8 mouse cellular contexts compared by ENCODE assay signal in genomic region chr6:128802999-128803857, GRCm38 (mm10). TPM values are rescaled to one million over a fixed set of nuclear protein-coding genes. Genes with fewer than 3 reads are reported as not detected.
DNase-seq lines count a peak whose midpoint lies in the region; ATAC-seq and TF ChIP-seq lines count a peak whose summit lies in the region.

No protein-coding gene starts in this region.

- TF ChIP-seq CTCF in C2C12 (IDR thresholded peaks at IDR 0.05; ENCODE audit: control insufficient read depth, insufficient read depth, insufficient read length) = peak; percentile 41
- TF ChIP-seq CTCF in brain, embryonic 14.5 days (IDR thresholded peaks at IDR 0.05; ENCODE audit: borderline replicate concordance, extremely low read depth, insufficient read depth, insufficient read length) = peak; percentile 95
- TF ChIP-seq CTCF in liver, adult 2 months (IDR thresholded peaks at IDR 0.05; ENCODE audit: low read depth, low read length) = peak; percentile 94

- TF ChIP-seq POLR2A in brain, embryonic 14.5 days (IDR thresholded peaks at IDR 0.05; ENCODE audit: borderline replicate concordance, extremely low read depth, insufficient read depth, insufficient read length, poor library complexity, severe bottlenecking) = no peak
- TF ChIP-seq POLR2A in liver, adult 2 months (IDR thresholded peaks at IDR 0.05; ENCODE audit: extremely low read depth, insufficient read depth, low read length) = no peak
- no peak for TF ChIP-seq POLR2A in myocyte (IDR thresholded peaks at IDR 0.05; ENCODE audit: insufficient read length, low read depth)

- peak; percentile 90 for ATAC-seq in heart, embryonic 11.5 days (replicated peaks; ENCODE audit: insufficient number of reproducible peaks, low FRiP score, low TSS enrichment)
- ATAC-seq in kidney, embryonic 16.5 days (ENCODE audit: low FRiP score, low TSS enrichment) = peak; percentile 96

- H3K27ac ChIP-seq in heart, embryonic 11.5 days (ENCODE audit: low read depth, low read length) = no peak overlapping the region
- H3K27ac ChIP-seq in kidney, embryonic 16.5 days (ENCODE audit: low read length) = no peak overlapping the region
- no peak overlapping the region for H3K27ac ChIP-seq in liver, adult 2 months (replicated peaks; ENCODE audit: insufficient read depth, low read depth, low read length)

- H3K4me3 ChIP-seq in C2C12 (ENCODE audit: insufficient read depth, poor library complexity, severe bottlenecking) = no peak overlapping the region
- peak overlapping the region; percentile 64 for H3K4me3 ChIP-seq in erythroblast, embryonic 14.5 days (replicated peaks)
- peak overlapping the region; percentile 53 for H3K4me3 ChIP-seq in heart, embryonic 11.5 days (ENCODE audit: low read depth, low read length)
- H3K4me3 ChIP-seq in kidney, embryonic 16.5 days (ENCODE audit: low read length) = peak overlapping the region; percentile 63
- H3K4me3 ChIP-seq in liver, adult 2 months (ENCODE audit: insufficient read depth, low read depth, low read length) = no peak overlapping the region
- peak overlapping the region; percentile 13 for H3K4me3 ChIP-seq in myocyte

- peak; percentile 99 for DNase-seq in brain, embryonic 14.5 days (ENCODE audit: low read depth)
- peak; percentile 97 for DNase-seq in liver, adult 2 months (ENCODE audit: extremely low read depth, low read depth, low spot score)
- peak; percentile 99 for DNase-seq in splenic B cell, adult 2 months (ENCODE audit: low read depth, low spot score)

- H3K79me3 ChIP-seq in C2C12 (ENCODE audit: low read depth) = no peaks in the 10 kb centered on the region

- H3K9ac ChIP-seq in heart, embryonic 11.5 days (ENCODE audit: low read depth, low read length) = no peak overlapping the region
- H3K9ac ChIP-seq in kidney, embryonic 16.5 days (replicated peaks; ENCODE audit: low read length) = peak overlapping the region; percentile 71
- H3K9ac ChIP-seq in liver, adult 2 months (ENCODE audit: low read depth, low read length) = no peak overlapping the region

- 8% methylated on average over 26 of the region's 26 CpGs for WGBS in heart, embryonic 11.5 days (ENCODE audit: insufficient replicate concordance)
- 6% methylated on average over 26 of the region's 26 CpGs for WGBS in kidney, embryonic 16.5 days
- 11% methylated on average over 26 of the region's 26 CpGs for WGBS in liver, adult 2 months

- no peaks in the 10 kb centered on the region for H3K9me3 ChIP-seq in erythroblast, embryonic 14.5 days (ENCODE audit: control insufficient read depth, low read length)
- H3K9me3 ChIP-seq in heart, embryonic 11.5 days (replicated peaks; ENCODE audit: control insufficient read depth, low read length) = no peaks in the 10 kb centered on the region
- H3K9me3 ChIP-seq in kidney, embryonic 16.5 days (ENCODE audit: low read length) = no peaks in the 10 kb centered on the region

- H3K36me3 ChIP-seq in C2C12 (ENCODE audit: control insufficient read depth, insufficient read depth) (no peaks in the 10 kb centered on the region), myocyte (ENCODE audit: control insufficient read depth, insufficient read depth) (no peaks in the 10 kb centered on the region)
- H3K36me3 ChIP-seq in erythroblast, embryonic 14.5 days (ENCODE audit: control insufficient read depth) = no peaks in the 10 kb centered on the region
- no peaks in the 10 kb centered on the region for H3K36me3 ChIP-seq in heart, embryonic 11.5 days (ENCODE audit: control insufficient read depth, insufficient read depth, low read length)
- no peaks in the 10 kb centered on the region for H3K36me3 ChIP-seq in kidney, embryonic 16.5 days (ENCODE audit: insufficient read depth, low read length)
- H3K36me3 ChIP-seq in liver, adult 2 months (ENCODE audit: control insufficient read depth, insufficient read depth, low read length) = no peaks in the 10 kb centered on the region
- H3K36me3 ChIP-seq in splenic B cell, adult 2 months (ENCODE audit: control insufficient read depth, insufficient read depth, low read length, poor library complexity, severe bottlenecking) = no peaks in the 10 kb centered on the region

- no peak overlapping the region for H3ac ChIP-seq in C2C12 (ENCODE audit: control insufficient read depth, insufficient read length, low read depth)
- no peak overlapping the region for H3ac ChIP-seq in myocyte (ENCODE audit: control insufficient read depth, insufficient read length)

- H3K4me2 ChIP-seq in heart, embryonic 11.5 days = peak overlapping the region; percentile 75
- H3K4me2 ChIP-seq in kidney, embryonic 16.5 days (replicated peaks; ENCODE audit: low read depth, low read length) = peak overlapping the region; percentile 72
- H3K4me2 ChIP-seq in myocyte (ENCODE audit: low read depth) = peak overlapping the region; percentile 83

- peaks cover 26% of the 10 kb centered on the region for H3K4me1 ChIP-seq in erythroblast, embryonic 14.5 days (ENCODE audit: control insufficient read depth)
- no peaks in the 10 kb centered on the region for H3K4me1 ChIP-seq in heart, embryonic 11.5 days (ENCODE audit: control insufficient read depth, insufficient read depth, low read length)
- H3K4me1 ChIP-seq in kidney, embryonic 16.5 days (ENCODE audit: insufficient read depth, low read length) = peaks cover 5% of the 10 kb centered on the region
- peaks cover 1% of the 10 kb centered on the region; the same call in 1 of the 2 replicates for H3K4me1 ChIP-seq in liver, adult 2 months (ENCODE audit: control insufficient read depth, insufficient read depth, low read length)

- H3K79me2 ChIP-seq in C2C12 (ENCODE audit: control insufficient read depth, insufficient read depth) (no peaks in the 10 kb centered on the region), myocyte (ENCODE audit: control insufficient read depth, insufficient read depth) (no peaks in the 10 kb centered on the region)
- no peaks in the 10 kb centered on the region for H3K79me2 ChIP-seq in liver, adult 2 months (ENCODE audit: control insufficient read depth, insufficient read depth, low read length)

- no peaks in the 10 kb centered on the region for H3K27me3 ChIP-seq in C2C12 (ENCODE audit: control insufficient read depth, insufficient read depth, insufficient read length)
- H3K27me3 ChIP-seq in erythroblast, embryonic 14.5 days (ENCODE audit: control insufficient read depth) = no peaks in the 10 kb centered on the region
- no peaks in the 10 kb centered on the region for H3K27me3 ChIP-seq in heart, embryonic 11.5 days (ENCODE audit: control insufficient read depth, insufficient read depth, low read length)
- no peaks in the 10 kb centered on the region for H3K27me3 ChIP-seq in kidney, embryonic 16.5 days (ENCODE audit: insufficient read depth, low read length)
- H3K27me3 ChIP-seq in liver, adult 2 months (ENCODE audit: control insufficient read depth, insufficient read depth, low read length) = no peaks in the 10 kb centered on the region
- no peaks in the 10 kb centered on the region for H3K27me3 ChIP-seq in myocyte (ENCODE audit: control insufficient read depth, insufficient read depth, insufficient read length)
- H3K27me3 ChIP-seq in splenic B cell, adult 2 months (ENCODE audit: control insufficient read depth, insufficient read depth, low read length, poor library complexity, severe bottlenecking) = no peaks in the 10 kb centered on the region

TF ChIP-seq in C2C12, 6 proteins besides CTCF, POLR2A, EP300 and RAD21 (continues in another document):
- TF ChIP-seq MYOG (IDR thresholded peaks at IDR 0.05; ENCODE audit: control insufficient read depth, extremely low read depth, insufficient read length) (no peak), MAX (IDR thresholded peaks at IDR 0.05) (peak; percentile 35), CEBPB (IDR thresholded peaks at IDR 0.05; ENCODE audit: low read depth) (no peak), FOSL1 (IDR thresholded peaks at IDR 0.05; ENCODE audit: insufficient read depth, low read length, poor library complexity, severe bottlenecking) (no peak), USF1 (IDR thresholded peaks at IDR 0.05; ENCODE audit: low read depth) (no peak)

TF ChIP-seq in myocyte, 11 proteins besides CTCF, POLR2A, EP300 and RAD21:
- TF ChIP-seq MYOG (IDR thresholded peaks at IDR 0.05; ENCODE audit: control insufficient read depth in 1 of 3, insufficient read depth in 1 of 3, insufficient read length in 2 of 3, low read depth in 2 of 3) (no peak), E2F4 (IDR thresholded peaks at IDR 0.05; ENCODE audit: insufficient read depth) (peak; percentile 9)

RNA-seq across cellular contexts. Expression of gene Klrb1c, which starts 14.2 kb away (rescaled TPM):
- polyA plus RNA-seq in C2C12 (2012; fragmentation: generic; extraction: Trizol) = not detected
- 0.05 and 0.07 TPM in 2 replicates for polyA plus RNA-seq in brain, embryonic 14.5 days (2012; rRNA removed)
- not detected in 2 replicates for polyA plus RNA-seq in erythroblast, embryonic 14.5 days (2012)
- not detected in 2 replicates for polyA plus RNA-seq in heart, embryonic 11.5 days (2014; fragmentation: Nextera tagmentation; extraction: Ambion mirVana)
- 0.06 and 0.30 TPM in 2 replicates for polyA plus RNA-seq in kidney, embryonic 16.5 days (2015; fragmentation: Nextera tagmentation; extraction: Ambion mirVana)
- 0.74 and 1.1 TPM in 2 replicates for total RNA-seq in liver, adult 2 months (2014; rRNA removed)
- polyA plus RNA-seq in liver, adult 2 months (2012; rRNA removed) = 0.13 and 0.17 TPM in 2 replicates
- polyA plus RNA-seq in myocyte (2012; fragmentation: generic; extraction: Trizol) = not detected

RNA-seq across cellular contexts. Expression of gene Gm44511, which starts 22.9 kb away (rescaled TPM):
- polyA plus RNA-seq in C2C12 (2012; fragmentation: generic; extraction: Trizol) = not detected
- not detected in 2 replicates for polyA plus RNA-seq in brain, embryonic 14.5 days (2012; rRNA removed)
- polyA plus RNA-seq in erythroblast, embryonic 14.5 days (2012) = not detected in 2 replicates
- not detected in 2 replicates for polyA plus RNA-seq in heart, embryonic 11.5 days (2014; fragmentation: Nextera tagmentation; extraction: Ambion mirVana)
- not detected in 2 replicates for polyA plus RNA-seq in kidney, embryonic 16.5 days (2015; fragmentation: Nextera tagmentation; extraction: Ambion mirVana)
- 0.37 TPM in 1 of 2 replicates, not detected in the other for total RNA-seq in liver, adult 2 months (2014; rRNA removed)
- not detected in 2 replicates for polyA plus RNA-seq in liver, adult 2 months (2012; rRNA removed)
- not detected for polyA plus RNA-seq in myocyte (2012; fragmentation: generic; extraction: Trizol)

RNA-seq across cellular contexts. Expression of gene Klrb1b, which starts 22.9 kb away (rescaled TPM):
- polyA plus RNA-seq in C2C12 (2012; fragmentation: generic; extraction: Trizol) = not detected
- 0.05 TPM in 1 of 2 replicates, not detected in the other for polyA plus RNA-seq in brain, embryonic 14.5 days (2012; rRNA removed)
- 0.02 TPM in 1 of 2 replicates, not detected in the other for polyA plus RNA-seq in erythroblast, embryonic 14.5 days (2012)
- not detected in 2 replicates for polyA plus RNA-seq in heart, embryonic 11.5 days (2014; fragmentation: Nextera tagmentation; extraction: Ambion mirVana)
- polyA plus RNA-seq in kidney, embryonic 16.5 days (2015; fragmentation: Nextera tagmentation; extraction: Ambion mirVana) = 0.36 TPM in 1 of 2 replicates, not detected in the other
- total RNA-seq in liver, adult 2 months (2014; rRNA removed) = 0.07 and 0.09 TPM in 2 replicates
- polyA plus RNA-seq in liver, adult 2 months (2012; rRNA removed) = not detected in 2 replicates
- not detected for polyA plus RNA-seq in myocyte (2012; fragmentation: generic; extraction: Trizol)

Comparison
In these comparisons a context has a peak if more than half of its experiments do, and no peak if none do; other contexts are left out.
1. H3K4me3 ChIP-seq: peak in erythroblast, embryonic 14.5 days (single experiment), heart, embryonic 11.5 days (single experiment), kidney, embryonic 16.5 days (single experiment) and myocyte (single experiment); none in C2C12 (single experiment) and liver, adult 2 months (single experiment).
2. CTCF ChIP-seq: peak in every context shown above with its lines; median percentile 95 in brain, embryonic 14.5 days; 94 in liver, adult 2 months; 41 in C2C12.
3. Peak in every context shown above with its lines, with median percentiles within 50 percentile points of each other: DNase-seq and H3K4me2 ChIP-seq.